Mouse (Mus musculus) adrenal gland, postnatal 25 days (tissue): ENCODE measurements around the gene Ctsl. TPM values are rescaled to one million over a fixed set of nuclear protein-coding genes. Genes with fewer than 3 reads are reported as not detected.

Experiments
- DNase-seq: peaks from one replicate; pipeline ENCODE4 v3.0.0; 2021; ENCODE audit warnings: mixed read lengths
- total RNA-seq: library from RNA; stranded (reverse); gene quantifications from 2 replicates; pipeline ENCODE4 v1.2.3, GENCODE M21; 2021

Ctsl gene
- total RNA-seq, 1 experiment from 2014 or later: 797 TPM

DNA sequence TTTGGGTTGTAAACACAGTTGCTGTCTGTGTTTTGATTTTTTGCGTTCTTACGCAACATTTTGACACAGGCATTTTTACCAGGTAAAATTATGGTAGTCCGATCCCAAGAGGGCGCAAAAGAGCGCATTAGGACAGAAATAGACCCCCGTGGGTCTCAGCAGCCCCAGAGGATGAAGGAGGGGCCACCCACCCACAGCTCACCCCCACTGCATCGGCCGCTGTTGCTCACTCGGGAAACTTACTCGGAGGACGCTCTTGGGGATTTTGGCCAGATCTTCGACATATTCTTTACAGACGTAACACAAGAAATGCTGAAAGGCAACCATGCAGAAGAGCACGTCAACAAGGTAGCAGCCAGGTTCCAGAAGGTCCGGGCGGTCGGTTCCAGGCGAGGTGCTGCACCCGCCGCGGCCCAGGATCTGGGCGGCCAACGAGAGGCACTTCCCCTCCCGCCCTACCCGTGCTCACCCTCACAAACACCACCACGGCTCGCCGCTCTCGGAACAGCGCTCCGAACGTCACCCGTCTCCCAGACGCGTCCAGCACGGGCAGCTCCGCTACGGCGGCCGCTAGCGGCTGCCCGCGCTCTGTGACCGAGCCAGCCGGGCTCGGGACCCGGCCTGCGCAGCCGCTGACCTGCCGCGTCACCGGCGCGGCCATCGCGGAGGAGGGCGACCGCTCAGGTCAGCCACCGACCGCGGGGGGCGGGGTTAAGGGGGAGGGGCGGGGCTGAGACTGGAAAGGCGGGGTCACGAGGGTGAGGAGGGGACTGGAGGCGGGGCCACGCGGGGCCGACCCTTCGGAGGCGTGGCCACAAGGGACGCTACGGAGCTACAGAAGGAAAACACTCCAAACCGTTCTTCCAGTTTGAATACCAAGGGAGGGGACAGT is 58.4 kb downstream of the Ctsl start, which contains the start of gene Aaed1:
Gene Aaed1 (minus strand): TSS at position 687 of the 892 bp plus-strand sequence.
- DNase-seq: peak; percentile 95

- no peak for DNase-seq
Observed at GRCm38 (mm10) chr13:64311266-64311665, 59.4 kb downstream of the Ctsl start.

GRCm38 (mm10) chr13:64310585-64310984 is 60.1 kb downstream of the Ctsl start:
- no peak for DNase-seq

GRCm38 (mm10) chr13:64309842-64310241 is 60.8 kb downstream of the Ctsl start:
- no peak for DNase-seq

Other genes starting within 250 kb of the Ctsl start
- gene Slc35d2, start 241.5 kb downstream of the Ctsl start, total RNA-seq: 7.5 and 9.0 TPM in 2 replicates
- 33.6 and 39.7 TPM in 2 replicates for gene Zfp367, start 217.7 kb downstream of the Ctsl start, total RNA-seq
- 30.9 and 34.2 TPM in 2 replicates for gene Habp4, start 209.1 kb downstream of the Ctsl start, total RNA-seq
- gene Cdc14b, start 95.6 kb downstream of the Ctsl start, total RNA-seq: 9.7 and 10.2 TPM in 2 replicates
- 47.8 and 54.8 TPM in 2 replicates for gene Aaed1, start 58.2 kb downstream of the Ctsl start, total RNA-seq
- 4.6 and 6.5 TPM in 2 replicates for gene Cdk20, start 61.4 kb upstream of the Ctsl start, total RNA-seq
- not detected in 2 replicates for gene Fam240b, start 126.9 kb upstream of the Ctsl start, total RNA-seq